Mouse (Mus musculus) gastrocnemius, adult 8-10 months (tissue): Measurements from ENCODE around the gene Acsm1. TPM values are rescaled to one million over a fixed set of nuclear protein-coding genes. Genes with fewer than 3 reads are reported as not detected.
"Not testable (repeated sequence)": the region's sequence is repeated elsewhere in the genome, so short reads cannot be mapped to it uniquely, and the experiment has no call there.

Experiments
- DNase-seq, 2 experiments: peaks; one replicate each; pipeline ENCODE4 v3.0.0; 2022; ENCODE audit warnings: low spot score in 2 of 2
- total RNA-seq, 4 experiments: library from RNA; stranded (reverse); gene quantifications; 2 replicates each; pipeline ENCODE4 v1.2.4; 2022

Acsm1 gene
- under 1 TPM; 0.19 to 0.88 (median 0.58) TPM for total RNA-seq

- no peak for DNase-seq
Measured at GRCm38 (mm10) chr7:119606664-119607076, at the start of gene Acsm1. Gene Acsm1 (plus strand): TSS chr7:119607026.

GRCm38 (mm10) chr7:119559789-119560451 is 46.9 kb upstream of the Acsm1 start:
- no peak for DNase-seq

GRCm38 (mm10) chr7:119560452-119560835 is 46.4 kb upstream of the Acsm1 start:
- no peak for DNase-seq

GRCm38 (mm10) chr7:119561441-119561840 is 45.4 kb upstream of the Acsm1 start:
- DNase-seq, result no peak

- DNase-seq, result not testable (repeated sequence)
Measured at GRCm38 (mm10) chr7:119562476-119562875, 44.4 kb upstream of the Acsm1 start.

- no peak for DNase-seq
Measured at GRCm38 (mm10) chr7:119594530-119595107, 12.2 kb upstream of the Acsm1 start.

- DNase-seq, result no peak
Measured at GRCm38 (mm10) chr7:119595306-119595705, 11.5 kb upstream of the Acsm1 start.

- no peak for DNase-seq
Measured at GRCm38 (mm10) chr7:119596536-119596935, 10.3 kb upstream of the Acsm1 start.

- no peak for DNase-seq
Measured at GRCm38 (mm10) chr7:119601195-119601953, 5.5 kb upstream of the Acsm1 start.

GRCm38 (mm10) chr7:119601954-119602317 is 4.9 kb upstream of the Acsm1 start:
- DNase-seq, result no peak

GRCm38 (mm10) chr7:119604903-119605483 is 1.8 kb upstream of the Acsm1 start:
- DNase-seq, result no peak

GRCm38 (mm10) chr7:119605926-119606663 is 731 bp upstream of the Acsm1 start:
- DNase-seq, result no peak

GRCm38 (mm10) chr7:119607796-119608515 is 1.1 kb downstream of the Acsm1 start:
- no peak for DNase-seq

GRCm38 (mm10) chr7:119616531-119616930 is 9.7 kb downstream of the Acsm1 start:
- DNase-seq, result no peak

- no peak for DNase-seq
Measured at GRCm38 (mm10) chr7:119617593-119617992, 10.8 kb downstream of the Acsm1 start.

- DNase-seq, result no peak
Measured at GRCm38 (mm10) chr7:119618209-119618935, 11.5 kb downstream of the Acsm1 start.

GRCm38 (mm10) chr7:119620157-119620556 is 13.3 kb downstream of the Acsm1 start:
- no peak for DNase-seq

GRCm38 (mm10) chr7:119638773-119639172 is 31.9 kb downstream of the Acsm1 start:
- DNase-seq, result no peak

- DNase-seq, result no peak
Measured at GRCm38 (mm10) chr7:119642307-119642706, 35.5 kb downstream of the Acsm1 start.

- DNase-seq, result no peak
Measured at GRCm38 (mm10) chr7:119667893-119668292, 61.1 kb downstream of the Acsm1 start.
